Mouse (Mus musculus) intestine, embryonic 15.5 days (tissue): ENCODE results near the gene Ptgs1. TPM values are rescaled to one million over a fixed set of nuclear protein-coding genes. Genes with fewer than 3 reads are reported as not detected.

Source experiments
- ATAC-seq: fragments of 200-750 bp; cut with Nextera tagmentation; 2 replicates; pipeline ENCODE4 v1.8.0; 2017; ENCODE audit warnings: moderate TSS enrichment, moderate library complexity
- H3K27ac ChIP-seq: fragments of 300-500 bp; sonication (generic); 2 replicates; pipeline ENCODE4 v1.5.1; 2015; ENCODE audit warnings: mild to moderate bottlenecking, inconsistent platforms
- H3K27me3 ChIP-seq: fragments of 300-500 bp; sonication (generic); replicated peaks from 2 replicates; pipeline ENCODE4 v1.6.1; 2015; ENCODE audit warnings: inconsistent platforms
- H3K36me3 ChIP-seq: fragments of 300-500 bp; sonication (generic); 2 replicates; pipeline ENCODE4 v1.6.1; 2015; ENCODE audit warnings: inconsistent platforms
- H3K4me1 ChIP-seq: fragments of 300-500 bp; sonication (generic); replicated peaks from 2 replicates; pipeline ENCODE4 v1.6.1; 2015; ENCODE audit warnings: inconsistent platforms
- H3K4me2 ChIP-seq: fragments of 300-500 bp; sonication (generic); replicated peaks from 2 replicates; pipeline ENCODE4 v1.6.1; 2015; ENCODE audit warnings: mild to moderate bottlenecking, inconsistent platforms
- H3K4me3 ChIP-seq: fragments of 300-500 bp; sonication (generic); replicated peaks from 2 replicates; pipeline ENCODE4 v1.5.1; 2015; ENCODE audit warnings: inconsistent platforms
- H3K9ac ChIP-seq: fragments of 300-500 bp; sonication (generic); 2 replicates; pipeline ENCODE4 v1.6.1; 2015; ENCODE audit warnings: inconsistent platforms
- H3K9me3 ChIP-seq: fragments of 300-500 bp; sonication (generic); 2 replicates; pipeline ENCODE4 v1.6.1; 2016; ENCODE audit warnings: inconsistent platforms
- WGBS: fragments of 180-500 bp; shearing (Covaris S2); methylation state at CpG from one replicate; pipeline ENCODE4 v1.1.7; 2015; 5-methylcytosine and 5-hydroxymethylcytosine counted together
- polyA plus RNA-seq: library from polyadenylated mRNA; unstranded; fragments of >200 nt; fragmentation: Nextera tagmentation; extraction: Ambion mirVana; gene quantifications from 2 replicates; pipeline ENCODE4 v1.2.1, GENCODE M21; 2015

The Ptgs1 gene
- polyA plus RNA-seq, 1 experiment from 2014 or later, result 24.7 TPM

GRCm38 (mm10) chr2:36216953-36217573 is 13.2 kb upstream of the Ptgs1 start:
- Histone ChIP-seq H3K27ac (no peak overlapping the region), H3K4me3 (no peak overlapping the region), H3K4me1 (peaks cover 12% of the 10 kb centered on the region; the same call in 1 of the 2 replicates), H3K27me3 (peaks cover 1% of the 10 kb centered on the region), H3K4me2 (no peak overlapping the region), H3K36me3 (no peaks in the 10 kb centered on the region), H3K9me3 (no peaks in the 10 kb centered on the region), H3K9ac (no peak overlapping the region)
- peak; percentile 16; the same call in 1 of the 2 replicates for ATAC-seq
- whole genome bisulfite sequencing, result 48% methylated on average over 4 of the region's 4 CpGs

- Histone ChIP-seq H3K4me2 (no peak overlapping the region), H3K9me3 (no peaks in the 10 kb centered on the region), H3K4me3 (no peak overlapping the region), H3K27me3 (no peaks in the 10 kb centered on the region), H3K27ac (no peak overlapping the region), H3K36me3 (no peaks in the 10 kb centered on the region), H3K4me1 (peaks cover 12% of the 10 kb centered on the region; the same call in 1 of the 2 replicates), H3K9ac (no peak overlapping the region)
- WGBS, result 44% methylated on average over 5 of the region's 5 CpGs
- ATAC-seq, result no peak
Observed at GRCm38 (mm10) chr2:36217692-36218233, 12.5 kb upstream of the Ptgs1 start.

- Histone ChIP-seq H3K27me3 (no peaks in the 10 kb centered on the region), H3K4me1 (peaks cover 12% of the 10 kb centered on the region; the same call in 1 of the 2 replicates), H3K9ac (no peak overlapping the region), H3K27ac (no peak overlapping the region), H3K4me3 (no peak overlapping the region), H3K9me3 (no peaks in the 10 kb centered on the region), H3K4me2 (no peak overlapping the region), H3K36me3 (no peaks in the 10 kb centered on the region)
- no peak for ATAC-seq
- 81% methylated on average over 8 of the region's 8 CpGs for WGBS
Observed at GRCm38 (mm10) chr2:36220106-36220505, 10.1 kb upstream of the Ptgs1 start.

GRCm38 (mm10) chr2:36220891-36221290 is 9.3 kb upstream of the Ptgs1 start:
- peaks cover 12% of the 10 kb centered on the region; the same call in 1 of the 2 replicates for H3K4me1 ChIP-seq
- ATAC-seq, result no peak
- H3K9me3 ChIP-seq, result no peaks in the 10 kb centered on the region
- no peaks in the 10 kb centered on the region for H3K36me3 ChIP-seq
- H3K27ac ChIP-seq, result no peak overlapping the region
- H3K4me2 ChIP-seq, result no peak overlapping the region
- H3K27me3 ChIP-seq, result no peaks in the 10 kb centered on the region
- WGBS, result 80% methylated on average over 4 of the region's 4 CpGs
- H3K9ac ChIP-seq, result no peak overlapping the region
- H3K4me3 ChIP-seq, result no peak overlapping the region

- Histone ChIP-seq H3K9me3 (no peaks in the 10 kb centered on the region), H3K4me1 (0 out of 2 replicates have a peak, but pooled peaks cover 3% of the 10 kb centered on the region), H3K4me2 (no peak overlapping the region), H3K27me3 (no peaks in the 10 kb centered on the region), H3K4me3 (no peak overlapping the region), H3K9ac (no peak overlapping the region), H3K36me3 (no peaks in the 10 kb centered on the region), H3K27ac (no peak overlapping the region)
- ATAC-seq, result no peak
- 50% methylated on average over 7 of the region's 7 CpGs for WGBS
Observed at GRCm38 (mm10) chr2:36222168-36222848, 7.9 kb upstream of the Ptgs1 start.

GRCm38 (mm10) chr2:36223436-36223835 is 6.8 kb upstream of the Ptgs1 start:
- no peak overlapping the region for H3K4me2 ChIP-seq
- no peaks in the 10 kb centered on the region for H3K4me1 ChIP-seq
- no peaks in the 10 kb centered on the region for H3K36me3 ChIP-seq
- no peaks in the 10 kb centered on the region for H3K9me3 ChIP-seq
- no peak overlapping the region for H3K27ac ChIP-seq
- no peak for ATAC-seq
- no peak overlapping the region for H3K9ac ChIP-seq
- no peaks in the 10 kb centered on the region for H3K27me3 ChIP-seq
- no peak overlapping the region for H3K4me3 ChIP-seq

GRCm38 (mm10) chr2:36224153-36224552 is 6.1 kb upstream of the Ptgs1 start:
- no peaks in the 10 kb centered on the region for H3K27me3 ChIP-seq
- H3K4me2 ChIP-seq, result no peak overlapping the region
- H3K9ac ChIP-seq, result no peak overlapping the region
- no peaks in the 10 kb centered on the region for H3K4me1 ChIP-seq
- peak overlapping the region; percentile 17; the same call in 1 of the 2 replicates for H3K27ac ChIP-seq
- no peaks in the 10 kb centered on the region for H3K9me3 ChIP-seq
- H3K36me3 ChIP-seq, result no peaks in the 10 kb centered on the region
- no peak overlapping the region for H3K4me3 ChIP-seq
- ATAC-seq, result no peak; the same call in 1 of the 2 replicates
- 74% methylated on average over 7 of the region's 7 CpGs for WGBS

GRCm38 (mm10) chr2:36224599-36224998 is 5.6 kb upstream of the Ptgs1 start:
- no peak overlapping the region for H3K4me3 ChIP-seq
- no peaks in the 10 kb centered on the region for H3K4me1 ChIP-seq
- no peaks in the 10 kb centered on the region for H3K36me3 ChIP-seq
- H3K9me3 ChIP-seq, result no peaks in the 10 kb centered on the region
- peak; percentile 31; the same call in 1 of the 2 replicates for ATAC-seq
- no peak overlapping the region for H3K4me2 ChIP-seq
- H3K27ac ChIP-seq, result peak overlapping the region; percentile 17; the same call in 1 of the 2 replicates
- H3K27me3 ChIP-seq, result no peaks in the 10 kb centered on the region
- WGBS, result 22% methylated on average over 2 of the region's 2 CpGs
- H3K9ac ChIP-seq, result no peak overlapping the region

- 29% methylated on average over 8 of the region's 10 CpGs for WGBS
- no peak overlapping the region for H3K27ac ChIP-seq
- peak overlapping the region; percentile 90 for H3K4me2 ChIP-seq
- peaks cover 26% of the 10 kb centered on the region; the same call in 1 of the 2 replicates for H3K4me1 ChIP-seq
- peak overlapping the region; percentile 53 for H3K9ac ChIP-seq
- H3K36me3 ChIP-seq, result no peaks in the 10 kb centered on the region
- peak overlapping the region; percentile 53 for H3K4me3 ChIP-seq
- 0 out of 2 replicates have a peak, but pooled peaks have one; percentile 2 for ATAC-seq
- no peaks in the 10 kb centered on the region for H3K9me3 ChIP-seq
- H3K27me3 ChIP-seq, result no peaks in the 10 kb centered on the region
Observed at GRCm38 (mm10) chr2:36230967-36231366, 741 bp downstream of the Ptgs1 start.

GRCm38 (mm10) chr2:36234526-36235368 is 4.5 kb downstream of the Ptgs1 start:
- Histone ChIP-seq H3K9me3 (no peaks in the 10 kb centered on the region), H3K4me2 (no peak overlapping the region), H3K27me3 (no peaks in the 10 kb centered on the region), H3K4me3 (no peak overlapping the region), H3K4me1 (peaks cover 28% of the 10 kb centered on the region; the same call in 1 of the 2 replicates), H3K27ac (peak overlapping the region; percentile 22; the same call in 1 of the 2 replicates), H3K36me3 (no peaks in the 10 kb centered on the region), H3K9ac (no peak overlapping the region)
- ATAC-seq, result 0 out of 2 replicates have a peak, but pooled peaks have one; percentile 29
- WGBS, result 43% methylated on average over 7 of the region's 7 CpGs

- Histone ChIP-seq H3K9me3 (no peaks in the 10 kb centered on the region), H3K4me1 (peaks cover 18% of the 10 kb centered on the region; the same call in 1 of the 2 replicates), H3K9ac (no peak overlapping the region), H3K4me2 (no peak overlapping the region), H3K36me3 (no peaks in the 10 kb centered on the region), H3K27me3 (no peaks in the 10 kb centered on the region), H3K27ac (no peak overlapping the region), H3K4me3 (no peak overlapping the region)
- WGBS, result 36% methylated on average over 4 of the region's 4 CpGs
- ATAC-seq, result no peak
Observed at GRCm38 (mm10) chr2:36235917-36236316, 5.7 kb downstream of the Ptgs1 start.

- no peaks in the 10 kb centered on the region for H3K36me3 ChIP-seq
- H3K9ac ChIP-seq, result no peak overlapping the region
- no peak overlapping the region for H3K27ac ChIP-seq
- no peak for ATAC-seq
- H3K4me3 ChIP-seq, result no peak overlapping the region
- H3K27me3 ChIP-seq, result no peaks in the 10 kb centered on the region
- no peaks in the 10 kb centered on the region for H3K9me3 ChIP-seq
- no peak overlapping the region for H3K4me2 ChIP-seq
- H3K4me1 ChIP-seq, result peaks cover 18% of the 10 kb centered on the region; the same call in 1 of the 2 replicates
- WGBS, result 90% methylated on average over 5 of the region's 5 CpGs
Observed at GRCm38 (mm10) chr2:36236889-36237288, 6.7 kb downstream of the Ptgs1 start.
